9 mouse cellular contexts compared by ENCODE assay signal in the genomic region with DNA sequence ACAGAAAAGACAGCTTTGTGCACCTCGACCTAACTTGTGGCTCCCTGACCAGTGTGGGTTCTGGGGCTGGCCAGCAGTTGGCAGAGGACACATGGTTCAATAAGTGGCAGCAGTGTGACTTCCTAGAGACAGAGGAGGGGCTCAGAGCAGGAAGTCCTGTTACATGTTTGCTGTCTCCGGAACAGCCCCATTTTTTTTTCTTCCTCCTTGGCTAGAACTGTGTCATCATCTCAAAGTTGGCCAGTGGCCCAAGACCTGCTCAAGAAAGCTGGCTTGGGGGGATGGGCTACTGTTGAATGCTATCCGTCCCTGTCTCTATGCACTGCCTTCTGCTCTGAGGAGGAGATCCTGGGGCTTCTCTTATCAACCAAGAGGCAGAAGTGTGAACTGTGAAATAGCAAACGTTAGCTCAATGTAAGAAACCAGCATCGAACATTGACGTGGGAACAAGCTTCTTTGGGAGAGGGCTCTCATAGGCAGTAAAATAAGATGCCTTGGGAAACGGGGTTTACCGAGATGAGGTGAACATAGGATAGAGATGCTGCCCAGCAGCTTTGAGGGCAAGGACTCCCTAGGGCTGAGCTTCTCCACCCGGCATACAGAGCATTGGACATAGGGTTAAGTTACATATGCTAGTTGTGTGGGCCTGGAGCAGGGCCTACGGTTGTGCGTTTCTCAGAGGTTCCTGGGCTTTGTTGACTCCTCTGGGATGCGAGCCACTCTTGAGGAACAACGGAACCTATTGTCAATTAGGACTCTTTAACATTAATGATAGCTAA. TPM values are rescaled to one million over a fixed set of nuclear protein-coding genes. Genes with fewer than 3 reads are reported as not detected.
A peak's percentile ranks its signal among the peaks of the same experiment; 100 is the strongest.
DNase-seq lines count a peak whose midpoint lies in the region; ATAC-seq and TF ChIP-seq lines count a peak whose summit lies in the region.
"Had no signal": no experiment of that assay in that cellular context is flagged by ENCODE, and none has a peak within 500 bp of the region (broad histone marks: within the 10 kb centered on the region; RNA-seq: fewer than 3 reads in every experiment).

No protein-coding gene starts in this region.

- 68% methylated on average over 13 of the region's 13 CpGs for WGBS in heart, embryonic 10.5 days
- 62% methylated on average over 13 of the region's 13 CpGs for WGBS in stomach, embryonic 14.5 days
- WGBS in thymus, adult 2 months, result 85% methylated on average over 13 of the region's 13 CpGs

- H3K27ac ChIP-seq in heart, embryonic 10.5 days, result no peak overlapping the region
- no peak overlapping the region for H3K27ac ChIP-seq in stomach, embryonic 14.5 days (ENCODE audit: low read length)
- H3K27ac ChIP-seq in thymus, adult 2 months (ENCODE audit: control insufficient read depth, insufficient read depth, low read length), result no peak overlapping the region

- no peak overlapping the region for H3K9ac ChIP-seq in stomach, embryonic 14.5 days (replicated peaks; ENCODE audit: low read depth, low read length)

- intact Hi-C loops in heart, postnatal 10 days (cut with DNase I), result loop anchor here (1.0 kb wide), 1 partner anchor 41 kb away; no protein-coding TSS in a partner anchor

- no peak overlapping the region for H3K4me3 ChIP-seq in heart, embryonic 10.5 days
- H3K4me3 ChIP-seq in stomach, embryonic 14.5 days (ENCODE audit: low read depth, low read length), result no peak overlapping the region
- H3K4me3 ChIP-seq in thymus, adult 2 months (ENCODE audit: control insufficient read depth, insufficient read depth, low read length), result no peak overlapping the region
- H3K4me3 ChIP-seq: myocyte had no signal

- no peak for TF ChIP-seq POLR2A in thymus, adult 2 months (IDR thresholded peaks at IDR 0.05; ENCODE audit: control insufficient read depth, extremely low read depth, insufficient read depth, low read length, poor library complexity)

- H3K36me3 ChIP-seq in heart, embryonic 10.5 days, result no peaks in the 10 kb centered on the region
- no peaks in the 10 kb centered on the region for H3K36me3 ChIP-seq in stomach, embryonic 14.5 days (ENCODE audit: control insufficient read depth, insufficient read depth, low read length)
- H3K36me3 ChIP-seq in thymus, adult 2 months (ENCODE audit: control insufficient read depth, insufficient read depth, low read length), result no peaks in the 10 kb centered on the region

- H3K4me2 ChIP-seq in stomach, embryonic 14.5 days (replicated peaks; ENCODE audit: low read depth, low read length), result no peak overlapping the region

- peak; percentile 35; the same call in 1 of the 2 replicates for ATAC-seq in stomach, embryonic 14.5 days (ENCODE audit: insufficient number of reproducible peaks, insufficient read depth, low FRiP score, low read depth)

- TF ChIP-seq CTCF in thymus, adult 2 months (IDR thresholded peaks at IDR 0.05; ENCODE audit: borderline replicate concordance, control insufficient read depth, extremely low read depth, insufficient read depth, low read length, poor library complexity), result no peak

- DNase-seq in heart, adult 18-20 months, result peak; percentile 50 to 63
- DNase-seq in heart, embryonic 10.5 days (ENCODE audit: low spot score), result no peak
- peak; percentile 51 for DNase-seq in adrenal gland, postnatal 10 days
- DNase-seq in heart, postnatal 10 days, result peak; percentile 41 to 46
- peak; percentile 10 to 44 for DNase-seq in lung, adult 18-20 months
- DNase-seq in c-Kit-positive CD71-positive TER-119-positive erythroid progenitor cells, embryonic 14.5 days (ENCODE audit: low spot score), result no peak
- no peak for DNase-seq in thymus, adult 2 months

- H3K9me3 ChIP-seq in heart, embryonic 10.5 days, result no peaks in the 10 kb centered on the region
- H3K9me3 ChIP-seq in stomach, embryonic 14.5 days (ENCODE audit: control insufficient read depth, low read depth, low read length), result no peaks in the 10 kb centered on the region

- H3K27me3 ChIP-seq in heart, embryonic 10.5 days (ENCODE audit: insufficient read depth, poor library complexity, severe bottlenecking), result no peaks in the 10 kb centered on the region
- no peaks in the 10 kb centered on the region for H3K27me3 ChIP-seq in stomach, embryonic 14.5 days (ENCODE audit: control insufficient read depth, insufficient read depth, low read length)
- H3K27me3 ChIP-seq in thymus, adult 2 months (ENCODE audit: control insufficient read depth, insufficient read depth, low read length), result no peaks in the 10 kb centered on the region

- H3K4me1 ChIP-seq in heart, embryonic 10.5 days, result peaks cover 12% of the 10 kb centered on the region; the same call in 1 of the 2 replicates
- peaks cover 7% of the 10 kb centered on the region; the same call in 1 of the 2 replicates for H3K4me1 ChIP-seq in stomach, embryonic 14.5 days (ENCODE audit: control insufficient read depth, insufficient read depth, low read length)
- peaks cover 21% of the 10 kb centered on the region for H3K4me1 ChIP-seq in thymus, adult 2 months (replicated peaks; ENCODE audit: control insufficient read depth, insufficient read depth, low read length)

RNA-seq across cellular contexts. Expression of a gene that starts 31.9 kb away (rescaled TPM):
- 1 to 10 TPM; 5.8 to 6.7 TPM for total RNA-seq in heart, adult 18-20 months (2021)
- 0.09 and 0.12 TPM in 2 replicates for polyA plus RNA-seq in heart, embryonic 10.5 days (2016; fragmentation: Nextera tagmentation; extraction: Ambion mirVana)
- total RNA-seq in adrenal gland, postnatal 10 days (2021), result 10 to 100 TPM; 28.0 to 54.2 TPM
- total RNA-seq in heart, postnatal 10 days (2021), result 10 to 100 TPM in 1 of 2 experiments, 1 to 10 TPM in 1; 4.5 to 12.4 TPM
- 0.10 and 0.20 TPM in 2 replicates for polyA plus RNA-seq in stomach, embryonic 14.5 days (2014; fragmentation: Nextera tagmentation; extraction: Ambion mirVana)
- 39.7 and 46.1 TPM in 2 replicates for polyA plus RNA-seq in thymus, adult 2 months (2012; rRNA removed)

RNA-seq across cellular contexts. Expression of a gene that starts 47.8 kb away (rescaled TPM):
- 10 to 100 TPM; 30.3 to 31.1 TPM for total RNA-seq in heart, adult 18-20 months (2021)
- 20.6 and 24.3 TPM in 2 replicates for polyA plus RNA-seq in heart, embryonic 10.5 days (2016; fragmentation: Nextera tagmentation; extraction: Ambion mirVana)
- total RNA-seq in adrenal gland, postnatal 10 days (2021), result 10 to 100 TPM; 50.6 to 61.4 TPM
- 10 to 100 TPM; 27.1 to 27.4 TPM for total RNA-seq in heart, postnatal 10 days (2021)
- 36.8 and 38.8 TPM in 2 replicates for polyA plus RNA-seq in stomach, embryonic 14.5 days (2014; fragmentation: Nextera tagmentation; extraction: Ambion mirVana)
- polyA plus RNA-seq in thymus, adult 2 months (2012; rRNA removed), result 4.2 and 4.8 TPM in 2 replicates

Comparison
In these comparisons a context has a peak if more than half of its experiments do, and no peak if none do; other contexts are left out.
1. DNase-seq: peak in heart, adult 18-20 months (2 of 2), adrenal gland, postnatal 10 days (single experiment), heart, postnatal 10 days (2 of 2) and lung, adult 18-20 months (2 of 2); none in heart, embryonic 10.5 days (single experiment), c-Kit-positive CD71-positive TER-119-positive erythroid progenitor cells, embryonic 14.5 days (single experiment) and thymus, adult 2 months (single experiment).